Mouse (Mus musculus): ENCODE measurements around the gene C2cd2. TPM values are rescaled to one million over a fixed set of nuclear protein-coding genes. Genes with fewer than 3 reads are reported as not detected.

Gene C2cd2
- polyA plus RNA-seq, 1 experiment: 32.7 TPM

DNA sequence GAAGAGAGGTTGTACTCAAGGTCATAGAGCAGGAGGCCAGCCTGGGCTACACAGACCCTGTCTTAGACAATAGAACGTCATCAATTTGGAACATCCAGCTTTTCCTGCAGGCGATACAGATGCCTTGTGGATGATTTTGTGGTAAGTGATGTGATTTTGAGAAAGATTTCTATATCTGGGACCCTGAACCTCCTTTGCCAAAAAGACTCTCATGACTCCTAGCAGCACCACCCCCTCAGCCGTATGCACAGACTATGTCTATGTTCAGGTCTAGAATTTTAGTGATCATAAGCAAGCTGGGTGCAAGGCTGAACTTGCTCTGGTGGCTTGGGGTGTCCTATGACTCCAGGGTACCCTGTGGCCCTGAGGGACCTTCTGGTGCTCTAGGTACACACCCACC is 156.8 kb downstream of the C2cd2 start:
- Histone ChIP-seq H3K4me3 (replicated peaks; ENCODE audit: extremely low read depth, low read depth, low read length) (no peak overlapping the region), H3K4me1 (ENCODE audit: control insufficient read depth, insufficient read depth, low read length) (no peaks in the 10 kb centered on the region)
- DNase-seq: no peak
- 95% methylated on average over 3 of the region's 3 CpGs for WGBS
- TF ChIP-seq CTCF (IDR thresholded peaks at IDR 0.05; ENCODE audit: insufficient read depth, low read length) (no peak), POLR2A (IDR thresholded peaks at IDR 0.05; ENCODE audit: borderline replicate concordance, extremely low read depth, low read depth, low read length) (no peak)

Other genes with a start within 250 kb of the C2cd2 start
- 15.5 and 16.7 TPM in 2 replicates for gene Ripk4, start 198.8 kb downstream of the C2cd2 start, polyA plus RNA-seq (2012; rRNA removed)
- 7.5 and 11.0 TPM in 2 replicates for gene Prdm15, start 110.7 kb downstream of the C2cd2 start, polyA plus RNA-seq (2012; rRNA removed)
- 15.2 and 18.3 TPM in 2 replicates for gene Zbtb21, start within 50 bp of the C2cd2 start, polyA plus RNA-seq (2012; rRNA removed)
- gene B230307C23Rik, start 34.7 kb upstream of the C2cd2 start, polyA plus RNA-seq (2012; rRNA removed): 3.1 and 4.9 TPM in 2 replicates
- 0.63 and 1.3 TPM in 2 replicates for gene A630089N07Rik, start 119.9 kb upstream of the C2cd2 start, polyA plus RNA-seq (2012; rRNA removed)

All from lung, adult 2 months (tissue).